Mouse (Mus musculus) heart, postnatal 0 days (tissue): Measurements from ENCODE around the gene Gstm5. TPM values are rescaled to one million over a fixed set of nuclear protein-coding genes. Genes with fewer than 3 reads are reported as not detected.
A peak's percentile ranks its signal among the peaks of the same experiment; 100 is the strongest.
"Not testable (repeated sequence)": the region's sequence is repeated elsewhere in the genome, so short reads cannot be mapped to it uniquely, and the experiment has no call there.

Experiments used
- ATAC-seq: fragments of 200-750 bp; cut with Nextera tagmentation; 2 replicates; pipeline ENCODE4 v1.8.0; 2017; ENCODE audit warnings: low read depth, moderate number of reproducible peaks, moderate library complexity; ENCODE audit not compliant: insufficient read depth
- DNase-seq: peaks from one replicate; pipeline ENCODE4 v3.0.0-alpha.2; 2016; ENCODE audit warnings: low spot score
- H3K27ac ChIP-seq: fragments of 300-500 bp; sonication (generic); 2 replicates; pipeline ENCODE4 v1.5.1; 2014; ENCODE audit warnings: low read depth, mild to moderate bottlenecking
- H3K27me3 ChIP-seq: fragments of 300-500 bp; sonication (generic); 2 replicates; pipeline ENCODE4 v1.6.1; 2014; ENCODE audit warnings: low read length, mixed read lengths; ENCODE audit not compliant: control insufficient read depth, insufficient read depth
- H3K36me3 ChIP-seq: fragments of 300-500 bp; sonication (generic); replicated peaks from 2 replicates; pipeline ENCODE4 v1.6.1; 2014; ENCODE audit warnings: low read length, mixed read lengths; ENCODE audit not compliant: control insufficient read depth, insufficient read depth
- H3K4me1 ChIP-seq: fragments of 300-500 bp; sonication (generic); 2 replicates; pipeline ENCODE4 v1.6.1; 2014; ENCODE audit warnings: antibody characterized with exemption; ENCODE audit not compliant: control insufficient read depth, insufficient read depth
- H3K4me2 ChIP-seq: fragments of 300-500 bp; sonication (generic); 2 replicates; pipeline ENCODE4 v1.6.1; 2014; ENCODE audit warnings: low read depth, mild to moderate bottlenecking, low read length, moderate library complexity
- H3K4me3 ChIP-seq: fragments of 300-500 bp; sonication (generic); 2 replicates; pipeline ENCODE4 v1.5.1; 2014; ENCODE audit warnings: low read depth, low read length
- H3K9ac ChIP-seq: fragments of 300-500 bp; sonication (generic); replicated peaks from 2 replicates; pipeline ENCODE4 v1.6.1; 2014; ENCODE audit warnings: low read depth, low read length, mixed read lengths
- H3K9me3 ChIP-seq: fragments of 300-500 bp; sonication (generic); replicated peaks from 2 replicates; pipeline ENCODE4 v1.6.1; 2016; ENCODE audit warnings: low read length; ENCODE audit not compliant: control insufficient read depth
- CTCF ChIP-seq: IDR thresholded peaks from 2 replicates; pipeline ENCODE4 v1.5.1; 2016; ENCODE audit warnings: antibody characterized with exemption, control low read depth, low read depth
- EP300 ChIP-seq: IDR thresholded peaks from 2 replicates; pipeline ENCODE4 v1.6.1; 2016; ENCODE audit warnings: antibody characterized with exemption, low read depth
- WGBS: fragments of 180-500 bp; shearing (Covaris S2); extraction: QIAGEN DNeasy Blood & Tissue Kit; methylation state at CpG from one replicate; pipeline ENCODE4 v1.1.7; 2014; 5-methylcytosine and 5-hydroxymethylcytosine counted together
- polyA plus RNA-seq: library from polyadenylated mRNA; unstranded; fragments of >200 nt; fragmentation: Nextera tagmentation; extraction: Ambion mirVana; gene quantifications from 2 replicates; pipeline ENCODE4 v1.2.1, GENCODE M21; 2015
- total RNA-seq: library from RNA; depleted of rRNA; stranded (reverse); fragments of >200 nt; gene quantifications from 2 replicates; pipeline ENCODE4 v1.2.3, GENCODE M21; 2014; ENCODE audit warnings: low replicate concordance

The Gstm5 gene
- total and polyA plus RNA-seq, 2 experiments from 2014 or later, result 98.4 to 138 TPM

DNA sequence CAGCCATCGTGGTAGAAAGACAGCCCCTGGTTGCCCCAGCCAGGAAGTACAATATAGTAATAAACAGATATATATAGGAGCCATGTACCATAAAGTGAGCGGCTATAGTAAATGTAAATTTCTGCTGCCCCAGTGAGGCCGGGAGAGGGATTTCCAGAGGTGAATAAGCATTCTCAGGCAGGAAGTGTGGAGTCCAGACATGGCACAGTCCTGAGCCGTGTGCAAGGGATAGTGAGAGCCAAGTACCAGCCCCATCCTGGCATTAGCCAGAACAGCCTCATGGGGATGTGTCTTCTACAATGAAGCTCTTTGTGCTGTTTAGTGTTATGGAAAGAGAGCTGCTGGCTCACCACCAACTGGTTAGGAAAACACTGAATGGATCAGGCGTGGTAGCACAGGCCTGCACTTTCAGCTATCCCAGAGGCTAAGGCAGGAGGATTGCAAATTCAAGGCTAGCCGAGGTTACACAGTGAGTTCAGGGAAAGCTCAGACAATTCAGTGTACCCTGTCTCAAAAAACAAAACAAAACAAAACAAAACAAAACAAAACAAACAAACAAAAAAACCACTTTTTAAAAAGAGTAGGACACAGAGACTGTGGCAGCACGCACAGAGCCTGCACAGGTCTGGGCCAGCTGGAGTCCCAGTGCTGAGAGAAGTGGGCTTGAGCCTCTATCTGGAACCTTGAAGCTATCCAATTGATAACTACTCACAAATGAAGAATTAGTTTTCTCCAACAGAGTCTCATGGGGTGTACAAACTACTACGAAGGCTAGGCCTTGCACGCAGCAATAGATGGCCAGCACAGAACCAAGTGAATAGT is 7.7 kb upstream of the Gstm5 start:
- TF ChIP-seq CTCF (no peak), EP300 (no peak)
- no peak for DNase-seq
- WGBS, result 75% methylated on average over 9 of the region's 9 CpGs

GRCm38 (mm10) chr3:107889236-107889635 is 6.4 kb upstream of the Gstm5 start:
- not testable (repeated sequence) for H3K9ac ChIP-seq, H3K27me3 ChIP-seq, H3K4me1 ChIP-seq, H3K36me3 ChIP-seq, H3K27ac ChIP-seq, H3K4me3 ChIP-seq, H3K9me3 ChIP-seq, ATAC-seq, DNase-seq, H3K4me2 ChIP-seq
- WGBS, result 76% methylated on average over 2 of the region's 2 CpGs

More for the DNA sequence above, 7.7 kb upstream of the Gstm5 start:
- Histone ChIP-seq H3K27ac (peak overlapping the region; percentile 35; the same call in 1 of the 2 replicates), H3K36me3 (no peaks in the 10 kb centered on the region), H3K9me3 (no peaks in the 10 kb centered on the region), H3K4me1 (no peaks in the 10 kb centered on the region), H3K9ac (no peak overlapping the region), H3K27me3 (no peaks in the 10 kb centered on the region), H3K4me2 (no peak overlapping the region), H3K4me3 (no peak overlapping the region)
- peak; percentile 74 for ATAC-seq

DNA sequence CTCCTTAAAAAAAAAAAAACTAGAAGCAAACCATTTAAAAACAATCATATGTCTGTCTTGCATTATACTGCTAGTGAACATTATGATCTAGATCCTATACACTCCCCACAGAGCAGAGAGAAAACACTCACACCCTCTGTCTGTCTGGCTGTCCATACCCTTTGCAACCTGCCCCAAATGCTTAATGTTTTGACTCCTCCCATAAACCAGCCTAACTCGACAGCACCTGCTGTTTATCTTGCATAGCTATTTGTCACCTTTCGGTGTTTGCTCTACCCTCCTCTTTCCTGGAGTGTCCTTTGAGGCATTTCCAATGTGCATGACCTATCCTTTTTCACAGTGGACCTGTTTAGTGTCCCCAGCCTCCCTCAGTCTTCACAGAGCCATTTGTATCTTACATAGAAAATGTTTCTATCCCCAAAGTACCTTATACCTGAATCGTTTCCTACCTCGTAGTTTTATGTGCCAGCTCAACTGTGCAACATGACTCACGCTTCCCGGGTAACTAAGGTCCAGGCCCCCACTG is 364 bp upstream of the Gstm5 start:
- peak overlapping the region; percentile 83 for H3K9ac ChIP-seq
- 11% methylated on average over 6 of the region's 6 CpGs for WGBS
- DNase-seq (no peak), ATAC-seq (no peak)
- H3K4me2 ChIP-seq, result peak overlapping the region; percentile 96
- H3K4me1 ChIP-seq, result peaks cover 10% of the 10 kb centered on the region; the same call in 1 of the 2 replicates
- no peak overlapping the region for H3K27ac ChIP-seq
- TF ChIP-seq CTCF, result no peak
- no peak for TF ChIP-seq EP300
- H3K4me3 ChIP-seq, result peak overlapping the region; percentile 81
- H3K27me3 ChIP-seq, result no peaks in the 10 kb centered on the region
- H3K9me3 ChIP-seq, result no peaks in the 10 kb centered on the region
- 0 out of 2 replicates have a peak, but pooled peaks cover 5% of the 10 kb centered on the region for H3K36me3 ChIP-seq

DNA sequence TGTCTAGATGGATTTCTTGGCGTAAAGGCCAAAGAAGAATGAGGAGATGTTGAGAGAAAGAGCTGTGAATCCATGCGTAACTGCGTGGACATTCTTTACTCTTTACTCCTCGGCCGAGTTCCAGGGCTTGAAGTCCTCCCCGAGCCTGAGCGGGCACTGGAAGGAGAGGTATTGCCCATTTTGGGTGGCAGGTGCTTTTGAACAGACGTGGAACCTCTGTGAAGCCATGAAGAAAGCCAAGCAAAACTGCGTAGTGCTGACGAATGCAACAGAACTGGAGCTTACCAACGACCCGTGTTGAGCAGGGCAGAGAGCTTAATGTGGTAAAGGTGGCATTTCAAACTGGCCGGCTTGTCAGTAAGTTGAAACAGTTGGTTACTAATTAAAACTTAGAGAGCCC is 3.1 kb downstream of the Gstm5 start:
- TF ChIP-seq CTCF, result no peak
- no peak for TF ChIP-seq EP300

GRCm38 (mm10) chr3:107900955-107901673 is 5.5 kb downstream of the Gstm5 start:
- DNase-seq, result no peak
- TF ChIP-seq EP300, result no peak
- no peak for TF ChIP-seq CTCF
- Histone ChIP-seq H3K4me3 (no peak overlapping the region), H3K36me3 (0 out of 2 replicates have a peak, but pooled peaks cover 5% of the 10 kb centered on the region), H3K27ac (no peak overlapping the region), H3K4me1 (peaks cover 9% of the 10 kb centered on the region; the same call in 1 of the 2 replicates), H3K27me3 (no peaks in the 10 kb centered on the region), H3K9ac (no peak overlapping the region), H3K9me3 (no peaks in the 10 kb centered on the region), H3K4me2 (no peak overlapping the region)
- WGBS, result 41% methylated on average over 11 of the region's 11 CpGs
- no peak for ATAC-seq

More for the DNA sequence above, 3.1 kb downstream of the Gstm5 start:
- WGBS, result 91% methylated on average over 13 of the region's 13 CpGs
- H3K27ac ChIP-seq, result no peak overlapping the region
- no peak for ATAC-seq
- H3K36me3 ChIP-seq, result 0 out of 2 replicates have a peak, but pooled peaks cover 5% of the 10 kb centered on the region
- no peak overlapping the region for H3K4me2 ChIP-seq
- no peaks in the 10 kb centered on the region for H3K9me3 ChIP-seq
- no peaks in the 10 kb centered on the region for H3K27me3 ChIP-seq
- no peak for DNase-seq
- no peak overlapping the region for H3K9ac ChIP-seq
- H3K4me3 ChIP-seq, result no peak overlapping the region
- H3K4me1 ChIP-seq, result peaks cover 15% of the 10 kb centered on the region; the same call in 1 of the 2 replicates
